ENCODE assay signal across 7 mouse cellular contexts in the genomic region with DNA sequence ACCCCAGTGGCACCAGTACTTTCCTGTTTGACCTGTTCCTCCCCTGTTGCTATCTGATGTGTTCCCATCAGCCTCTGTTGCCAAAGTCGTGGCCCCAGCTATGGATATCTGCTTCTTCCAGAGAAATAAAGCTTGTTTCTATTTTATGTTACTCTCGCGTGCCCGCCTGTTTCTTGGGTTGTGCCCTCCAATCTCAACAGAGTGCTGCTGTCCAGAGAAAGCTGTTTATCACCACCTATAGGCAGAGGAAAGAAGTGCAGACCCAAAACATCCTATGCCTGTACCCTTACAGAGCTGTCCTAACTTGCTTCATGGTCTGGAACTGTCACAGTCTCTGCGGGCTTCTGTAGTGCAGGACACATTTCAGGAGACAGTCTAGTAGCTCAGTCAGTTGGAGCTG. TPM values are rescaled to one million over a fixed set of nuclear protein-coding genes. Genes with fewer than 3 reads are reported as not detected.
DNase-seq lines count a peak whose midpoint lies in the region; ATAC-seq lines count a peak whose summit lies in the region.

No protein-coding gene starts in this region.

- peaks cover 20% of the 10 kb centered on the region for H3K36me3 ChIP-seq in limb, embryonic 11.5 days (ENCODE audit: control insufficient read depth, insufficient read depth, low read length)
- H3K36me3 ChIP-seq in limb, embryonic 10.5 days: peaks cover 40% of the 10 kb centered on the region
- peaks cover 44% of the 10 kb centered on the region for H3K36me3 ChIP-seq in midbrain, embryonic 14.5 days (ENCODE audit: control insufficient read depth, insufficient read depth, low read length)

- H3K9ac ChIP-seq in limb, embryonic 11.5 days (ENCODE audit: low read length): no peak overlapping the region
- H3K9ac ChIP-seq in midbrain, embryonic 14.5 days (replicated peaks; ENCODE audit: low read length): no peak overlapping the region

- no peak overlapping the region for H3K27ac ChIP-seq in limb, embryonic 11.5 days (replicated peaks; ENCODE audit: low read depth, low read length)
- H3K27ac ChIP-seq in limb, embryonic 10.5 days: no peak overlapping the region
- no peak overlapping the region for H3K27ac ChIP-seq in midbrain, embryonic 14.5 days (replicated peaks; ENCODE audit: low read depth, low read length)

- WGBS in limb, embryonic 11.5 days: 64% methylated on average over 5 of the region's 5 CpGs
- 78% methylated on average over 5 of the region's 5 CpGs for WGBS in limb, embryonic 10.5 days
- WGBS in midbrain, embryonic 14.5 days: 60% methylated on average over 5 of the region's 5 CpGs

- H3K4me2 ChIP-seq in limb, embryonic 11.5 days (ENCODE audit: low read depth, severe bottlenecking): no peak overlapping the region
- no peak overlapping the region for H3K4me2 ChIP-seq in midbrain, embryonic 14.5 days (ENCODE audit: low read length)

- no peak overlapping the region for H3K4me3 ChIP-seq in limb, embryonic 11.5 days (ENCODE audit: low read depth, low read length)
- no peak overlapping the region for H3K4me3 ChIP-seq in limb, embryonic 10.5 days
- no peak overlapping the region for H3K4me3 ChIP-seq in midbrain, embryonic 14.5 days (replicated peaks; ENCODE audit: low read depth, low read length)

- H3K27me3 ChIP-seq in limb, embryonic 11.5 days (ENCODE audit: control insufficient read depth, insufficient read depth, low read length): no peaks in the 10 kb centered on the region
- H3K27me3 ChIP-seq in limb, embryonic 10.5 days (ENCODE audit: low read depth, poor library complexity, severe bottlenecking): no peaks in the 10 kb centered on the region
- H3K27me3 ChIP-seq in midbrain, embryonic 14.5 days (ENCODE audit: control insufficient read depth, insufficient read depth, low read length): no peaks in the 10 kb centered on the region

- peak; percentile 50 for DNase-seq in limb, embryonic 11.5 days (ENCODE audit: low spot score)
- no peak for DNase-seq in limb, embryonic 10.5 days (ENCODE audit: low spot score)
- DNase-seq in T-cell, adult 2 months (ENCODE audit: low spot score): peak; percentile 39
- peak; percentile 46 for DNase-seq in embryo, embryonic 9.5 days (ENCODE audit: extremely low spot score)
- DNase-seq in kidney, adult 9 months: peak; percentile 62
- peak; percentile 77 for DNase-seq in midbrain, embryonic 14.5 days
- no peak for DNase-seq in layer of hippocampus, postnatal 25 days (ENCODE audit: extremely low spot score in 1 of 2, low spot score in 1 of 2)

- no peak for ATAC-seq in limb, embryonic 11.5 days (ENCODE audit: insufficient number of reproducible peaks, low FRiP score, low TSS enrichment, low read depth)
- ATAC-seq in midbrain, embryonic 14.5 days (ENCODE audit: low FRiP score, low TSS enrichment): no peak

- H3K9me3 ChIP-seq in limb, embryonic 11.5 days (ENCODE audit: control insufficient read depth, low read length): no peaks in the 10 kb centered on the region
- no peaks in the 10 kb centered on the region for H3K9me3 ChIP-seq in limb, embryonic 10.5 days (replicated peaks)
- H3K9me3 ChIP-seq in midbrain, embryonic 14.5 days (ENCODE audit: control insufficient read depth, low read length): no peaks in the 10 kb centered on the region

- no peaks in the 10 kb centered on the region for H3K4me1 ChIP-seq in limb, embryonic 11.5 days (ENCODE audit: control insufficient read depth, insufficient read depth, low read length)
- peaks cover 6% of the 10 kb centered on the region; the same call in 1 of the 2 replicates for H3K4me1 ChIP-seq in limb, embryonic 10.5 days
- H3K4me1 ChIP-seq in midbrain, embryonic 14.5 days (ENCODE audit: control insufficient read depth, insufficient read depth, low read length): no peaks in the 10 kb centered on the region

RNA-seq across cellular contexts. Expression of gene Tnk2, which starts 39.7 kb away (rescaled TPM):
- polyA plus RNA-seq in limb, embryonic 11.5 days (2014; fragmentation: Nextera tagmentation; extraction: Ambion mirVana): 8.9 and 9.2 TPM in 2 replicates
- 11.2 and 12.0 TPM in 2 replicates for polyA plus RNA-seq in limb, embryonic 10.5 days (2016; fragmentation: Nextera tagmentation; extraction: Ambion mirVana)
- 15.5 and 17.6 TPM in 2 replicates for polyA plus RNA-seq in midbrain, embryonic 14.5 days (2014; fragmentation: Nextera tagmentation; extraction: Ambion mirVana)
- total RNA-seq in layer of hippocampus, postnatal 25 days (2021): 100 to 1,000 TPM; 163 to 165 TPM

RNA-seq across cellular contexts. Expression of gene Muc4, which starts 52.3 kb away (rescaled TPM):
- not detected in 2 replicates for polyA plus RNA-seq in limb, embryonic 11.5 days (2014; fragmentation: Nextera tagmentation; extraction: Ambion mirVana)
- polyA plus RNA-seq in limb, embryonic 10.5 days (2016; fragmentation: Nextera tagmentation; extraction: Ambion mirVana): not detected in 2 replicates
- polyA plus RNA-seq in midbrain, embryonic 14.5 days (2014; fragmentation: Nextera tagmentation; extraction: Ambion mirVana): 0.16 TPM in 1 of 2 replicates, not detected in the other
- total RNA-seq in layer of hippocampus, postnatal 25 days (2021): not detected

Comparison
In these comparisons a context has a peak if more than half of its experiments do, and no peak if none do; other contexts are left out.
1. DNase-seq: peak in limb, embryonic 11.5 days (single experiment), T-cell, adult 2 months (single experiment), embryo, embryonic 9.5 days (single experiment), kidney, adult 9 months (single experiment) and midbrain, embryonic 14.5 days (single experiment); none in limb, embryonic 10.5 days (single experiment) and layer of hippocampus, postnatal 25 days (0 of 2).